Mouse (Mus musculus) liver, postnatal 0 days (tissue): Measurements from ENCODE around the gene Ucp3.

Experiments used
- CTCF ChIP-seq: sonication (generic); IDR thresholded peaks from 2 replicates; pipeline ENCODE4 v1.5.1; 2016; ENCODE audit warnings: antibody characterized with exemption, low read depth
- EP300 ChIP-seq: IDR thresholded peaks from 2 replicates; pipeline ENCODE4 v1.6.1; 2016; ENCODE audit warnings: antibody characterized with exemption, low read depth, mild to moderate bottlenecking

GRCm38 (mm10) chr7:100508670-100509069 lies 35.9 kb downstream of the Ucp3 start:
- no peak for TF ChIP-seq CTCF
- TF ChIP-seq EP300 = no peak
